Mouse (Mus musculus) CH12.LX (cell line): ENCODE results near the gene Chsy1.

Experiments used
- CTCF ChIP-seq, 2 experiments: IDR thresholded peaks in 1 of 2; conservative IDR thresholded peaks in 1 of 2; 2 replicates each; pipeline ENCODE4 v1.5.1; 2011 to 2012; ENCODE audit warnings: low read depth in 2 of 2, low read length in 2 of 2, improper control_type of control experiment in 1 of 2, inconsistent platforms in 1 of 2, mild to moderate bottlenecking in 1 of 2, moderate library complexity in 1 of 2
- E2F4 ChIP-seq: IDR thresholded peaks from 2 replicates; pipeline ENCODE4 v1.6.1; 2011; ENCODE audit warnings: low read depth, low read length, improper control_type of control experiment; ENCODE audit not compliant: insufficient replicate concordance
- EP300 ChIP-seq: IDR thresholded peaks from 2 replicates; pipeline ENCODE4 v1.6.1; 2011; ENCODE audit warnings: low read length, improper control_type of control experiment
- MAX ChIP-seq: IDR thresholded peaks from 2 replicates; pipeline ENCODE4 v1.6.1; 2011; ENCODE audit warnings: low read length, improper control_type of control experiment
- RCOR1 ChIP-seq: conservative IDR thresholded peaks from 2 replicates; pipeline ENCODE4 v1.6.1; 2012; ENCODE audit warnings: low read depth, mild to moderate bottlenecking, inconsistent platforms, low read length, improper control_type of control experiment
- ZNF384 ChIP-seq: IDR thresholded peaks from 2 replicates; pipeline ENCODE4 v1.6.1; 2012; ENCODE audit warnings: low read depth, low read length, improper control_type of control experiment, inconsistent platforms

- TF ChIP-seq ZNF384 (no peak), E2F4 (no peak), EP300 (no peak), MAX (no peak), RCOR1 (no peak), CTCF (conservative IDR thresholded peaks at IDR 0.05 in 1 of 2, IDR thresholded peaks at IDR 0.05 in 1 of 2; ENCODE audit: low read depth in 2 of 2, low read length in 2 of 2) (no peak)
These were observed 107.7 kb downstream of the Chsy1 start for GRCm38 (mm10) chr7:66217011-66217410.
